Mouse (Mus musculus) liver, embryonic 14.5 days (tissue): ENCODE measurements around the gene Zfand2a.
A peak's percentile ranks its signal among the peaks of the same experiment; 100 is the strongest.

Experiments
- CTCF ChIP-seq: IDR thresholded peaks from 2 replicates; pipeline ENCODE4 v1.5.1; 2016; ENCODE audit warnings: antibody characterized with exemption, low read depth, control low read depth
- EP300 ChIP-seq: IDR thresholded peaks from 2 replicates; pipeline ENCODE4 v1.6.1; 2016; ENCODE audit warnings: antibody characterized with exemption, low read depth

- TF ChIP-seq CTCF (peak; percentile 48; the same call in 1 of the 2 replicates), EP300 (no peak)
These were observed 16.4 kb downstream of the Zfand2a start for GRCm38 (mm10) chr5:139467998-139468397.
